Mouse (Mus musculus) heart, postnatal 10 days (tissue): Measurements from ENCODE around the gene Ufm1. TPM values are rescaled to one million over a fixed set of nuclear protein-coding genes. Genes with fewer than 3 reads are reported as not detected.
A peak's percentile ranks its signal among the peaks of the same experiment; 100 is the strongest.

Source experiments
- DNase-seq, 2 experiments: peaks; one replicate each; pipeline ENCODE4 v3.0.0; 2021
- intact Hi-C: fragments of 180-260 bp; cut with DNase I; formaldehyde crosslinking; loops from one replicate; pipeline ENCODE4 v1.15.1; 2025
- total RNA-seq, 2 experiments: library from RNA; stranded (reverse); gene quantifications; 2 replicates each; pipeline ENCODE4 v1.2.3; 2021

Ufm1 gene
- 10 to 100 TPM; 59.3 to 61.8 TPM for total RNA-seq

DNA sequence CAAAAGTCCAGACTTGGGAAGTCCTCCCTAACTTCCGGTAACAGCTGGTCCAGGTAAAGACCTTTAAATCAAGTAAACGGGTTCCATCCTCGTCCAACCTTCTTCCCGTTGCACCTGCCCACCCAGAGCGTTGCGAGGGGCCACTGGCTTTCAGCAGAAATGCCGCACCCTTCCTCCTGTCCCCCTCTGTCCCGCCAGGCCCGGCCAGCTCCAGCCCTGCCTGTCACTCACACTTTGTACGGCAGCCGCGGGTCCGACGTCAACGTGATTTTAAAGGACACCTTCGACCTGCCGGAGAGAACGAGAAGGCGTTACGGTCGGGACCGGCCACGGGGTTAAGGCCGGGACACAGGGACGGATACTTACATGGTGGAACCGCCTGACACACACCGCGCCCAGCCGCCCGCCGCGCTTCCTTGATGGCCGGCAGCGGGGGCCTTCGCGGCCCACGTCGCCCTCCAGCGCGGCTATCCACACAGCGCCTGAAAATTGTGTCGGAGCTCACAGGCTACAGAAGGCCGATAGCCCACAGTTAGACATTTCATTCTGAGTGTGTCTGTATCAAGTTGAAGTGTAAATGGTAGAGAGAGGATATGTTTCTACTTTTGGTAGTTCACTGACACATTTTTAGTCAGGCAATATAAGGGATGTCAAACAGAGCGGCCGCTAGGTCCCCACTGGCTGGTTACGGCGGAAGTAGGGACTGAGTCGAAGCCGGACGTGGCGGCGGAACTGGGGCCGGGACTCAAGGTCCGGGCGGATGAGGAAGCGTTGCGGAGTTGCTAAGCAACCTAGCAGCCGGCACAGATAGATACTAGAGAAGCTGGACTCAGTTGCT, at the start of gene Ufm1:
TSS of gene Ufm1 (minus strand) at position 448 of the 838 bp plus-strand sequence.
- intact Hi-C loops, result loop anchor here (10.0 kb wide), 2 partner anchors 451 to 831 kb away; partner anchors contain the start of gene Supt20
- DNase-seq, result peak; percentile 95 to 96

DNA sequence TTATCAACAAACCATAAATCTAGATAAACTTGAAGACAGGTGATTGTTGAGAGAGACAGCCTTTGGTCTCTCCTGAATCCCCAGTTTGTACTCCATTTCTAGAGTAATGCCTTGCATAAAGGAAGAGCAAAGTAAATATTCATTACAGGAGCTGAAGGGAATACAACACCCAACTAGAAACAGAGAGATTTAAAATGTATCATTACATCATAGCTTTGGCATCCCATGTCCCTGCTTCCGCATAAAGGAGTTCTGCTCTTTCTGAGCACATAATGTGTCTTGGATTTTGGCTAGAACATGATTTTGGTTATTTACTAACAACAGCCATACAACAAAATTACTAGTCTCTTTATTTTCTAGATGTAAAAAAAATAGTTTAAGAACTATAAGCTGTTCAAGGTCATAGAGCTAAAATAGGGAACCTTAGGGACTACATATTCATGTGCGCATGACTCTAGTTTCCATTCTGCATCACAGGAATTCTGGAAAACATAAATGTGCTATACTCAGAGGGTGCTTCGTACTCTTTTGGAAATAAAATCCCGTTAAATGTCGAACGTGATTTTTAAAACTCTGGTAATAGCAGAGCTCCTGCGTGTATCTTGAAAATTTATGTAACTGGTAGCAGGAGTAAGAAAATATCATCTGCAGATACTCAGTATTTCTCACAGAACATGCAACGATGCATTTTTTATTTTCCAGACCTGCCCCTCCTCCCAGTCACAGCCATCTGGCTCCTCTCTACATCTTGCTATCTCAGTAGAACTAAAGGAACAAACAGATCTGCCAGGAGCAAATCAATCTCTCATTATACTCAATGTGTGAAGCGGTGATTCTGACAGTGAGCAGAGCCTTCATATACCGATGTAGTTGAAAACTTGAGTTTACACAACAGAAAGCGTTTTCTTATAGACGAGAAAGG, 27.2 kb upstream of the Ufm1 start:
- DNase-seq, result peak in 1 of 2 experiments; percentile 3
- intact Hi-C loops, result no loop called here

DNA sequence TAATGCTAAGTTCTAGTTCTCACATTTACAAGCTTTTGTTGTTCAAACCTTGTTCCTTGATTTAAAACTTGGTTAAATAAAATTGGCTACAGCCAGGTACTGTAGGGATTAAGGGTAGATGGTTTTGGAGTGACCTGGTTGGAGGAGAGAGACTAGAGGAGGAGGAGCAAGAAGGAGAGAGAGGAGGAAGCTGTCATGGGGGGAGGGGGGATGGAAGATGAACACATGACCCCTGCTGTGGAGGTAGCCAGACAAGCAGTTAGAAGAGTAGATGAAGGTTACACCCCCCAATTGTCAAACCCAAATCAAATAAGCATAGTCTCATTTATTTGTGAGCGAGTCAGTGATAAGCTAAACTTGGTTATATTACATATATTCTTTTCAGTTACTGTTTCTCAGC, 8.0 kb upstream of the Ufm1 start:
- intact Hi-C loops, result no loop called here
- DNase-seq, result no peak

DNA sequence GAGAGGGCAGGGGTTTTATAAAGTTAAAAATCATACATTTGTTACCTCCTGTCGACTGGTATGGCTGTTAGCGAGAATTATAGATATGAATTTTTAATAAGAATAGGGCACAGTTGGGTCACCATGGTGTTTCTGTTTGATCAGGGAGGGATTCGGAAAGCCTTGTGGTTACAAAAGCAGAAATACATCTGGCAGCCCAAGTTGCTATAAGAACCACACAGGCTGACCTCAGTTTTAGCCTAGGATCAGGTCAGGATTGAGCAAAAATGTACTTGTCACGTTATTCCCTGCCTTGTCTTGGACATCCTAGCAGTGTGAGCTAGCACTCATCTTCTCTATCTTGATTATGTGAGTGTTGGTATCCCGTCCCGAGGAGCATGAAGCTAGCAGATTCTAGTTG, 6.9 kb upstream of the Ufm1 start:
- intact Hi-C loops, result no loop called here
- no peak for DNase-seq

DNA sequence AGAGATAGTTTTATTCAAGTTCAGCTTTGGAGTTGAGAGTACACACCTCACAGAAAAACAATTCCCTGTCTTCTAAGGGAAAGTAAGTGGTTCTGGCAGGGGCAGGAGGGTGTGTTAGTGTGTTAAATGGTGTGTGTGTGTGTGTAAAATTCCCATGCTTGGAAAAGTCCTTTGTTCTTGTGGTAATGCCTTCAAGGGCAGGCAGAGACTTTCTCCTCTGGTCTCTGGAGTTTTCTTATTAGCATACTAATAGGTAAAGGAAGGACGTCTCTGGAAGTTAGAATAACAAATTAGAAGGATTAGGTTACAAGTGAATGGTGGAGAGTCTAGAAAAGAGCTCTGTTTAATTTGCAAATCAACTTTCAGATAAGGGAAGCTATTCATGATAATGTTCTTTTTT, 5.6 kb upstream of the Ufm1 start:
- no peak for DNase-seq
- intact Hi-C loops, result loop anchor here (10.0 kb wide), 2 partner anchors 446 to 826 kb away; partner anchors contain the start of gene Supt20

DNA sequence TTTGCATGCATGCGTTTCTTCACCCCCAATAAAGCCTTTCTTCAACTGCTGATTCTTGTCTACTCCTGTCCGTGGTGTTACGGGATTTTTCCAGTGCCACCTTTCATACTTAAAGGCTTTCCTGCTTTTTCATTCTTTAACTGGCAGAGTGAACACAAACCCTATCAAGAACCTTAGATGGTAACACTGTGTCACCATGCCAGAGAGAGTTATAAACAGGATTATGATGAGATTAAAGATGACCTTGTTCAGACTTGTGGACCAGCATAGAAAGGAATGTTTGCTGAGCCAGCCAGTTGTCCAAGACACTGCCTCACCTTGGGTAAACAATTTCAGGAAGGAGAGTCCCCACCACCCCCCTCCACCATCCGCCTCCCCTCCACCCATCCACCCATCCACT, 4.6 kb upstream of the Ufm1 start:
- no peak for DNase-seq
- intact Hi-C loops, result loop anchor here (10.0 kb wide), 2 partner anchors 447 to 827 kb away; partner anchors contain the start of gene Supt20

DNA sequence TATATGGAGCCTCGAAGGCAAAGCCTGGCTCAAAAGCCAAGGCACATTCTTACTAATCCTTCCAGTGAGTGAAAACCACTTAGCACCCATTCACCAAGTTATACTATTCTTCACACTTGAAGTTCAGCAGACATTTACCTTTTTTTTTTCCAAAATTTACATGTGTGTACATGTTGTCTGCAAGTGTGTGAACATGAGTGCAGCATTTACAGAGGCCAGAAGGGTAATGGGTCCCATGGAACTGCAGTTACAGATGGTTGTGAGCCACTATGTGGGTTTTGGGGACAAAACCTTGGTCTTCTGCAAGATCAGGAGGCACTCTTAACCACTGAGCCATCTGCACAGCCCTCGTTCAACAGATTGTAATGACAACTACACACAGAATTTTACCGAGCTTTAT, 8.8 kb downstream of the Ufm1 start:
- intact Hi-C loops, result no loop called here
- DNase-seq, result no peak

DNA sequence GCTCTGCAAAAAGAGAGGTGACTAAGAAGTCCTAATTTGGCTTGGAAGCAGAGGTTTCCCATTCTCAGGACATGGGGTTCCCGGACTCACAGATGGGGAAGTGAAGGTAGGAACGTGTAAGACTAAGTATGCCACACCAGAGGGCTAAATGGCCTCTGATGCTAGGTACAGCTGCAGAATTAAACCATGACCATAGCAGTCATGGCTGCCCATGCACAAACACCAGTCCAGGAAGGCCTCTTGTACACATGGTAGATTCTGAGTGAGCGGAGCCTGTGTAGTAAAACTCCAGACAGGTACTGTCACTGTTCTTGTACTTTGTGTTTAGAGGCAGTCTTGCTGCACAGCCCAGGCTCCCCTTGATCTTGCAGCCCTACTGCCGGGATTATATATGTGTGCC, 9.4 kb downstream of the Ufm1 start:
- intact Hi-C loops, result no loop called here
- DNase-seq, result no peak

DNA sequence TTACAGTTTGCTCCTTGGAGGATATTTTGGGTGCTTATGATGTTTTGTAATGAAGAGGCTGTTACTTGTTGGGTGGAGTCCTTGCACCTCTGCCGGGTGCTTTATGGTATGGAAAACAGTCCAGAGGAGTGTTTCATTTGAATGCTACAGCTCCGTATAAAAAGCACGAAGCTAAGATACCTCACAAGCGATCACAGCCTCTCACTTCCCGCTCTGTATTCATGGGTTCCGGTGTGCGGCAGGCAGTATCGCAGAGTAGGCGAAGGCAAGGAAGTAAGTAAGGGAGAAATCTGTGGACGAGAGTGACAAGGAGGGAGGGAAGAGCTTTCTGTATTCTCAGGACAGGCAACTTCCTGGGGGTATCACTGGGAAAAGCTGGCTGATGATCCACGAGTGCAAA, 15.4 kb downstream of the Ufm1 start:
- DNase-seq, result no peak
- intact Hi-C loops, result no loop called here

DNA sequence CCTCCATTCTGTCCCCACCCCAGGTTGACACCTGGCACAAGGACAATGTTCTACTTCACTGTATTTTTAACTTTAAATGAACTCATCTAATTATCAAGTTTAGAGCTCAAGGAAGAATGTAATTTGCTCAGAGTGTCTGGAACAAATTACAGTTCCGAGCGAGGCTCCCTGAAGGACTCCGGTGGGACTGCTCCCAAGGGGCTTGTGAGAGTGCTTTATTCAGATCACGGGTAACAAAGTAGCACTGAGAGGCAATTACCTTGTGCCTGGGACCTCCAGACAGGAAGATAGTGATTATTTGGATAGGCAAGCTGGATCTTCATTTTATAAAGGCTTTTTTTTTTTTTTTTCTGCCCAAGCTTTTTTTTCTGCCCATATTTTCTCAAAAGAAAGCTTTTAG, 15.9 kb downstream of the Ufm1 start:
- intact Hi-C loops, result no loop called here
- DNase-seq, result no peak

DNA sequence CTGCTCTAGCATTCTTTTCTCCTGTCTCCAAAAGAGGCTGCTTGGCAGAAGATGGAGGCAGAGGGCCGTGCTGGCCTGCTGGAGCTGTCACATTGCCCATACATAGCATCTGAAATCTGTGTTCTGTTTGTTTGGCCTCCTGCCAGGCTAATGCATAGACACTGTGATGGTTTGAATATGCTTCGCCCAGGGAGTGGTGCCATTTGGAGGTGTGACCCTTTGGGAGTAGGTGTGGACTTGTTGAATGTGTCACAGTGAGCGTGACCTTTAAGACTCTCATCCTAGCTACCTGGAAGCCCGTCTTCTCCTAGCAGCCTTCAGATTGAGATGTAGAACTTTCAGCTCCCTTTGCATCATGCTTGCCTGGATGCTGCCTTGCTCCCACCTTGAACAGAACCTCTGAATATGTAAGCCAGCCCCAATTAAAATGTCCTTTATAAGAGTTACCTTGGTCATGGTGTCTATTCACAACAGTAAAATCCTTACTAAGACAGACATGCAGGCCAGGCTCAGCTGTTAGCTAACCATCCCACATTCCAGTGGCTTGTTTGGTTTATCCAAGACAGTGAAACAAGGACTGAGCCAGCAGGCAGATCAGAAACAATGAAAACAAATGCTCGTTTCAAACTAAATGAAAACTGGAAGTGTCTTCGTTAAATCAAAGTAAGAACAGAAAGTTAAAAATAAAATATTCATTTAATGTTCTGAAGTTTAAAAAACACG, 17.3 kb downstream of the Ufm1 start:
- intact Hi-C loops, result no loop called here
- no peak for DNase-seq

DNA sequence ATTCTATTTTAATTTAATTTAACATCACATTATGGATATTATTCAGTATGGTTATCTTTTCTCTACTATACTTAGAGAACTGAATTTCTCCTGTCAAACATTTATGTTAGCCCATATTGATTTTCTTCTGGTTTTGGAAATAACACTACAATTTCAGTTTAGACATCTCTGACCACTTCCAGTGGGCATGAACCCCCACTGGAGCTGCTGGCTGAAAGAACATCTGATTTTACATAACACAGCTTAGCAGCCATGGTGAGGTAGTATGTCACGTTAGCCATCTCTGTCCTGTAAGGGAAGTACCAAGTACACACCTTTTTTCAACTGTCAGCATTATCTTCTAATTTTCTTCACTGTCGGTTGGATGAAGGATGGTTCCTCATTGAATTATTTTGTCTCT, 18.8 kb downstream of the Ufm1 start, which contains the start of gene Gm10985:
TSS of gene Gm10985 (plus strand) at position 301 of the 400 bp plus-strand sequence.
- intact Hi-C loops, result no loop called here
- DNase-seq, result no peak

DNA sequence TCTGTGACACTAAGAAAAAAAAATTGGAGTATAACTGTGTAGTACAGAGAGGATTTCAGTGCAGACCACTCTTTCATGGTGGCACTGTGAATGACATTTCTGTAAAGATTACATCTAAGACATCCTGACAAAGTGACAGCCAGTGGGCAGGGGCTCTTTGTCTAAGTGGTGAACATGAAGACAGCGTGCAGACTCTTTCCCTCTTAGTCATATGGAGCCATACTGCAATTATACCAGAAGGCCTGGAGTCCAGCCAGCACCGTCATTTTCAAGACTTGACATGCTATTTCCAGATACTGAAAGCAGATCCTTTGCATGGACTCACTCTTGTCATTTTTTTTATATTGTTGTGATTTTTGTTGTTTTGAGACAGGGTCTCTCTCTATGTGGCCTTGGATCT, 29.4 kb downstream of the Ufm1 start:
- DNase-seq, result no peak

DNA sequence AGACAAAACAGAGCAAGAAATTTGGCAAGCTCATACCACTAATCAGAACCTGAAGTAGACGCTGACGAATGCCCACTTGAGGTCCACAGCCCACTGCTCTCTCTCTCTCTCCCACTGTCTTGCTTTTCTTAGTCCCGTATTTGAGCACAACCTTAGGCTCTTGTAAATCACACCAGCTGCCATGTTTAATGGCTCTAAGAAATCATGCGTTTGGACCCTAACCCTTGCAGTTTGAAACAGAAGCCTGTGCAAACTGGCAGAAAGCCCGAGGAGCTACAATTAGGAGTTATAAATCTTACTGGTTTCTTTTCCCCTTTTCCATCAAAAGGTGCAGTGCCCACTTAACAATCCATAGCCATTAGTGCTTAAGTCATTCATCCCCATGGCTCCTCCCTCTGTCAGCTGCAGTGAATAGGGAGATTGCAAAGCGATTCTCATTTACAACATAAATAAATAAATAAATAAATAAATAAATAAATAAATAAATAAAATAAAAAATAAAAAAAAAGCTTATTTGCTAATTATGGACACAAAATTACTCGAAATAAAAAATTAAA, 50.1 kb downstream of the Ufm1 start:
- DNase-seq, result no peak
- intact Hi-C loops, result no loop called here

More for the DNA sequence above, 29.4 kb downstream of the Ufm1 start:
- intact Hi-C loops, result no loop called here

Other genes with a start within 250 kb of the Ufm1 start
- gene Frem2, start 206.5 kb downstream of the Ufm1 start, total RNA-seq, result 10 to 100 TPM; 16.8 to 22.9 TPM
- gene Gm10985, start 18.7 kb downstream of the Ufm1 start, total RNA-seq, result not detected